Mouse (Mus musculus): ENCODE measurements around the gene Cmip.

The Cmip gene

GRCm38 (mm10) chr8:117498915-117499540 is 242.2 kb downstream of the Cmip start:
- DNase-seq (ENCODE audit: low read depth, low spot score) = no peak

- no peak for DNase-seq (ENCODE audit: low read depth, low spot score)
These were observed 243.5 kb downstream of the Cmip start for GRCm38 (mm10) chr8:117500232-117500823.

GRCm38 (mm10) chr8:117501323-117501722 is 244.5 kb downstream of the Cmip start:
- no peak for DNase-seq (ENCODE audit: low read depth, low spot score)

- peak; percentile 79 for DNase-seq (ENCODE audit: low read depth, low spot score)
These were observed 246.7 kb downstream of the Cmip start for GRCm38 (mm10) chr8:117503405-117504069.

GRCm38 (mm10) chr8:117507703-117508102 is 250.8 kb downstream of the Cmip start:
- no peak for DNase-seq (ENCODE audit: low read depth, low spot score)

All from R1 (cell line).